Mouse (Mus musculus): ENCODE measurements around the gene Mthfd1l. TPM values are rescaled to one million over a fixed set of nuclear protein-coding genes. Genes with fewer than 3 reads are reported as not detected.
"Not testable (repeated sequence)": the region's sequence is repeated elsewhere in the genome, so short reads cannot be mapped to it uniquely, and the experiment has no call there.

Gene Mthfd1l
- total RNA-seq, 1 experiment from 2014 or later: 7.8 TPM

GRCm38 (mm10) chr10:4044421-4044820 is 71.5 kb downstream of the Mthfd1l start:
- DNase-seq: no peak

DNA sequence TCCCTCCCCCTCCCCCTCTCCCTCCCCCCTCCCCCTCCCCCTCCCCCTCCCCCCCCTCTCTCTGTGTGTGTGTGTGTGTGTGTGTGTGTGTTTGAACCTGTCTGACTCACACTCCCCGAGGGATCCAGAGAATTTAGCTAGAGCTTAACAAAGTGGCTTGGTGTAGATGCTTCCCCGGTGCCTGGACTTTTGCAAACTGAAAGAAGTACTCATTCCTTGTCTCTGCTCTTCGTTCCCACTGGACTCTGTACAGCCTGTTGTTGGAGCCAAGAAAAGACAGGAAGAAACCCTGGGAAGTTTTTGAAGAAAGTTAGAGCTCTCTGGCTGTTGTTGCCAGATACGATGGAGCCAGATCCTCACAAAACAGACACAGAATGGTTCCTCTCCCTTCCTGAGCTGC is 73.6 kb downstream of the Mthfd1l start:
- DNase-seq: no peak

- peak; percentile 22 for DNase-seq
Measured at GRCm38 (mm10) chr10:4047666-4048065, 74.7 kb downstream of the Mthfd1l start.

- no peak for DNase-seq
Measured at GRCm38 (mm10) chr10:4050236-4050635, 77.3 kb downstream of the Mthfd1l start.

DNA sequence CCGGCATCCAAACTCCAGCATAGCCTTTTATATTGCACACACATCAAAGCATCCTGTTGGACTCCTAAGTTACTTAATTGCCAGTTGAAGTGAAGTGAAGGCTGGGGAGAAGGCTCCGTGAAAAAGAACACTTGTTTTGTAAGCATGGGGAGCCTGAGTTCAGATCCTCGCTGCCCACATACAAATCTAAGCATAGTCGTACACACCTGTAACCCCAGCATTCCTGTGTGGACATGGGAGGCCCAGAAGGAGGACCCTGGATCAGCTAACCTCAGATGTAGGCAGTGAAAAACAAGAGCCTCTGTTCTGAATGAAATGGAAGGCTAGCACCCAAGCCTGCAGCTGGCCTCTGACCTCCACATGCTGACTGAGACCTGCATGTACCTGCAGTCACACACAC is 79.8 kb downstream of the Mthfd1l start:
- DNase-seq: no peak

DNA sequence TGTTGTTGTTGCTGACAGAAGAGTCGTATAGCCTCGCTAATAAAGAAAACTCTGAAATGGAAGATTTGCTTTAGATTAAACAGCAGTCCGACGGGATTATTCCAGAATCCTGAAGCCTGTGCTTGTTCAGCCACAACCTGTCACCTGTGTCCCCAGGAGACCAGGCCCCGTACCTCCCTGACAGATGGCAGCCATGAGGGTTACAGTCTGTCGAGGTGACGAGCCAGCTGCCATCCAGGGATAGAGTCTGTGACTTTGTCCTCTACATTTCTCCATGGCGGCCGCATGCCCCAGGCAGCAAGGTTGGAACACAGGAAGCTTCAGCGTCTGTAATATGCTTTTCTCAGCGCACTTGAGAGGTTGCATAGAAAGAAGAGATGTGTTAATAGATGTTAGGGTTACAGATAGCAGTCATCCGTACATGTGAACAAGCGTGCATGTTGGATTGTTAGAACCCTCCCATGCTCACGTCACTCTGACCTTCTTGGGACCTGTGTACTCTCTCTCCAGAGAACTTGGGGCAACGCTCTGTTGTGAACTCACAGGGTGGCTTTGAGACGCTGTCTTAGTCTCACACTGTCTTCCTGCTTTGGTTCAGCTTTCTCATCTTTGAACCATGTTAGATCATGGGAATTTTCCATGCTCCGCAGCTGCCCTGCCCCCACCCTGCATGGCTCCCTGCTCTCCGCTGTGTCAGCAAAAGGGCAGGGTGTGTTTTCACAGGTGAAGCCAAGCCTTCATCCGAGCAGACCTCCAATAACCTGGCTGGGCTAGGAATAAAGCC is 80.6 kb downstream of the Mthfd1l start:
- DNase-seq: no peak

- no peak for DNase-seq
Measured at GRCm38 (mm10) chr10:4054589-4054988, 81.7 kb downstream of the Mthfd1l start.

- DNase-seq: no peak
Measured at GRCm38 (mm10) chr10:4057397-4057796, 84.5 kb downstream of the Mthfd1l start.

- DNase-seq: no peak
Measured at GRCm38 (mm10) chr10:4057832-4058231, 84.9 kb downstream of the Mthfd1l start.

GRCm38 (mm10) chr10:4061071-4061987 is 88.4 kb downstream of the Mthfd1l start:
- DNase-seq: no peak

DNA sequence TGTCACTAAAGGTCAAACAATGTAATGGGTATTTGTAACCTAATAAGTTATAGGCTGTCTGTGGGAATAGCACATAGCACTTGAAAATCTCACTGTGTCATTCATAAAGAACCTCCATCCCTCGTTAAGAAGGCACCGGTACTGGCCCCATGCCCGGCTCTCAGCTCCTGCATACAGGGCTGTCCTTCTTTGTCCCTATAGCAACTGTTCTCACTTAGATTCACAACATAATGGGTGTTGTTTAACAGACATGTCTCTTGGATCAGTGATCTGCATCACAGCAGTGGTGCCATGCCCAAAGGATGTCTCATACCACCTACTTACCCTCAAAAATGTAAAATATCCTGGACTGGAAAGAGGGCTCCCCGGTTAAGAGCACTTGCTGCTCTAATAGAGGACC is 90.6 kb downstream of the Mthfd1l start:
- no peak for DNase-seq

DNA sequence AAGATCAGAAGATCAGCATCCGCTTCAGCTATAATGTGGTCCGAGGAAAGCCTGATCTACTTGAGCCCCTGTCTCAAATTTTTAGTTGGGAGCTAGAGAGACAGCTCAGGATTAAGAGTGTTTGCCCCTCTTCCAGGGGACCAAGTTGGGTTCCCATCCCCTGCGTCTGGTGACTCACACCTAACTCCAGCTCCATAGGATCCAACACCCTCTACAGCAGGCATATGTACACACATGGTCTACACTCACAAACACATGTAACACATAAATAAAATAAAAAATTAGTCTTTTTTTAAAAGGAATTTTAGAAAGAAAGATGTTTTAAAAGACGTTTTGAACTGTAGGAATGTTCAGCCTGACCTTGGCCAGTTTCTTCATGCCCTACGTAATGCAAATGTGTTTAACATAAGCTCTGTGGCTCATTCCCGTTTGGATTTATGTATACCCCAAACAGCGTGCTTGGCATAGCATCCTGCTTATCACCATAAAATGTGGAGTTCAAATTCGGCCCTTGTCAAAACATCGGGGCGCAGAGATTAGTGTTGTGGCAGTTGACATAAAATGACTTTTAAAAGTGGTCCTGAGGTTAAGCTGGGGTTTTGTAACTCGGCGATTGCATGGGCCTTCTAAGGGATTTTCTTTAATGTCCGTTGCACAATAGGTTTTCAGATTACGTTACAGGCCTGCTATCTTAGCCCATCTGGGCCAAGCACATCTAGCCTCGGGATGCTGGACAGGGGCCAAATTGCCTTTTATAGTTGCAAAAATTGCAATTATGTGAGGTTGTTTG is 92.6 kb downstream of the Mthfd1l start:
- DNase-seq: peak; percentile 48

DNA sequence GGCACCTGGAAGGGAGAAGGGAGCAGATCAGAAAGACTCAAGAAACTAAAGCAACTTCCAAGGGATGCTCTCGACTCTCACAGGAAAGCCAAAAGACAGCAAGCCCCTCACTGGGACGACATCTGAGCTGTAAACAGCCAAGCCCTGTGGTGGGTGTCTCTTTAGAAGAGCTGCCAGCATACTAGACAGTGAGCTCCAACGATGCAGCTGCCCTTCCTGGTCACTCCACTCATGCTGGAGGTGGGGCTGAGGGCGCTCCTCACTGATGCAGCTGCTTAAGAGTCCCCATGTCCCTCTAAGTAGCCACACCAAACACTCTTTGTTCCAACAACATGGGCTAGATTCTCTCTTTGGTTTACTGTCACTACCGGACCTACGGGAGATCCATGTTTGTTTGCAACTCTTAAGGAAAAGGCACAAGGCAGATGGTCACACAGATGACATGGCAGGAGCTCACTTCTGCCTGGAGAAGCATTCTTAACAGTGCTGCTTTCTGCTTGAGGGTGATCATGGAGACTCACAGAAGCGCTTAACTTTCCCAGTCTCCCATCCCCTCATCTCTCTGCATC is 96.4 kb downstream of the Mthfd1l start:
- no peak for DNase-seq

GRCm38 (mm10) chr10:4070061-4070460 is 97.1 kb downstream of the Mthfd1l start:
- DNase-seq: no peak

GRCm38 (mm10) chr10:4071069-4071844 is 98.3 kb downstream of the Mthfd1l start:
- DNase-seq: no peak

- DNase-seq: no peak
Measured at GRCm38 (mm10) chr10:4071845-4072345, 99.0 kb downstream of the Mthfd1l start.

DNA sequence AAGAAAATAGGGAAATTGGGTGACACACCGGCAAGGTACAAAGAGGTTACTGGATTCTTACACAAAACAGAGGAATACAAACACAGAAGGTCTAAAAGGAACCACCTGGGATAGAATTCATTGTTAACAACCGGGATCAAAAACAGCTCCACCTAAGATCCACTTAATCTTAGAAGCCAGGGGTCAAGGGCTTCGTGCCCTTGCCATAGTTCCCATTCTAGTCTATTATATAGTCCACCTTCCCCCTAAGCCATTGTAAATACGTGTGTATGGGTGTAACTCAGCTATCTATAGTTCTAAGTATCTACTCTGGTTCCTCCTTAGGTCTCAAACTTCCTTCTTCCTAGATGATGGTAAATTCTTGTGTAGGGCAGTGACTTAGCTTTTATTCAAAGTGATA is 99.6 kb downstream of the Mthfd1l start:
- DNase-seq: not testable (repeated sequence)

GRCm38 (mm10) chr10:4078220-4078840 is 105.4 kb downstream of the Mthfd1l start:
- no peak for DNase-seq

DNA sequence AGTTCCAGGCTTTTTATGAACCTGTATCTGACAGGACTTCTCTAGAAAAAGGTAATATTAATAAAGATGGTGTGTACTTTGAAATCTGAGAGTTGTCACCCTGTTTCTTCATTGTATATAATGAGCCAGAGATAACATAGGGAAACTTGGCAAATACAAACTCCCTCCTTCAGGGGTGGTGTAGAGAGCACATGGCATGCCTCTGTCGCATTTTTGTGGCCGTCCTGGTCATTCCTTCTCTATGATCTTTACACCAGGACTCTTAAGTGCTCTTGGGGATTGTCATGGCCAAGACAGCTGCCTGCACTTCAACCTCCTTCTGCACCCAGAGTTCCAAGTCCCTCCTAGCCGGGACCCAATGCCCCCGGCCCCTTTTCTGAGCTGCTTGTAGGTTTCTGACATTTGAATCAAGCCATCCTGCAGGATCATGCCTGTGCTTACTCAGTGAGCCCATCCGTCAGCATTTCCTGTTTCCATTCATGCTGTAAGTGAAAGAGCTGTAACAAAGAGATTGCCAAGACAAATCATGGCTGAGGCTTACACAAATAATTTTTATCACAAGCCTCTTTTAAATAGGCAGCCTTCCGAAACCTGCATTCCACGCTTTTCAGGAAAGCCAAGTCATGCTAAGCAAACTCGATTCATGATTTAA is 106.2 kb downstream of the Mthfd1l start:
- peak; percentile 24 for DNase-seq

GRCm38 (mm10) chr10:4079643-4080244 is 106.8 kb downstream of the Mthfd1l start:
- peak; percentile 80 for DNase-seq
